Mouse (Mus musculus) bone marrow macrophage, adult 2 months (primary cell): ENCODE measurements around the gene Slc22a1. TPM values are rescaled to one million over a fixed set of nuclear protein-coding genes. Genes with fewer than 3 reads are reported as not detected.

Source experiments
- H3K27ac ChIP-seq: 2 replicates; pipeline ENCODE4 v1.5.1; 2012; ENCODE audit warnings: low read depth, low read length; ENCODE audit not compliant: insufficient read depth
- H3K4me1 ChIP-seq: 2 replicates; pipeline ENCODE4 v1.6.1; 2012; ENCODE audit warnings: low read length; ENCODE audit not compliant: control insufficient read depth, insufficient read depth
- H3K4me3 ChIP-seq: 2 replicates; pipeline ENCODE4 v1.5.1; 2012; ENCODE audit warnings: mild to moderate bottlenecking, low read length, moderate library complexity; ENCODE audit not compliant: insufficient read depth
- CTCF ChIP-seq: IDR thresholded peaks from 2 replicates; pipeline ENCODE4 v1.5.1; 2012; ENCODE audit warnings: low read depth, mild to moderate bottlenecking, low read length, moderate library complexity
- POLR2A ChIP-seq: IDR thresholded peaks from 2 replicates; pipeline ENCODE4 v1.6.1; 2012; ENCODE audit warnings: mild to moderate bottlenecking, low read depth, low read length, borderline replicate concordance
- polyA plus RNA-seq: library from polyadenylated mRNA; stranded (reverse); fragments of >200 nt; gene quantifications from 2 replicates; pipeline ENCODE4 v1.2.4, GENCODE M21; 2012; ENCODE audit not compliant: missing spikeins, insufficient read depth, insufficient read length

Gene Slc22a1
- not detected in 2 replicates for polyA plus RNA-seq

DNA sequence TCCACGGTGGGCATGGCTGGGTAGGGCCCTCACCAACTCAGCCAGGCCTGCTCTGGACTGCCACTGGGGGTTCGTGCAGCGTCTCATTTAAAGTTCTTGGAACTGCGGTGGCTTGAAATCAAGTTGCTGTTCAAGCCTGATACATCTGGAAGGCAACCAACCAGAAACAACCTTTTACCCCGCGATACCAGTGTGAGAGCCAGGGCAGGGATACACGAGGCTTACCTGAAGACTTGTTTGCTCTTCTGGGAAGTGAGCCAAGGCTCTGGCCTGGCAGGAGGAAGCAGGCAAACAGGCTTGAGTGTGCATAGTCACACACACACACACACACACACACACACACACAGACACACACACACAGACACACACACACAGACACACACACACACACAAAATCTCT, at the start of gene Slc22a1:
Gene Slc22a1, minus strand, starts transcription at position 184 of the 400 bp plus-strand sequence.
- Histone ChIP-seq H3K27ac (no peak within 1 kb of the TSS), H3K4me1 (no peaks in the 10 kb centered on the region), H3K4me3 (no peak within 1 kb of the TSS)
- TF ChIP-seq POLR2A (no peak), CTCF (no peak)

GRCm38 (mm10) chr17:12724767-12725744, 49.4 kb upstream of the Slc22a1 start:
- H3K4me3 ChIP-seq = no peak overlapping the region
- H3K4me1 ChIP-seq = peaks cover 13% of the 10 kb centered on the region
- no peak for TF ChIP-seq CTCF
- no peak for TF ChIP-seq POLR2A
- no peak overlapping the region for H3K27ac ChIP-seq

DNA sequence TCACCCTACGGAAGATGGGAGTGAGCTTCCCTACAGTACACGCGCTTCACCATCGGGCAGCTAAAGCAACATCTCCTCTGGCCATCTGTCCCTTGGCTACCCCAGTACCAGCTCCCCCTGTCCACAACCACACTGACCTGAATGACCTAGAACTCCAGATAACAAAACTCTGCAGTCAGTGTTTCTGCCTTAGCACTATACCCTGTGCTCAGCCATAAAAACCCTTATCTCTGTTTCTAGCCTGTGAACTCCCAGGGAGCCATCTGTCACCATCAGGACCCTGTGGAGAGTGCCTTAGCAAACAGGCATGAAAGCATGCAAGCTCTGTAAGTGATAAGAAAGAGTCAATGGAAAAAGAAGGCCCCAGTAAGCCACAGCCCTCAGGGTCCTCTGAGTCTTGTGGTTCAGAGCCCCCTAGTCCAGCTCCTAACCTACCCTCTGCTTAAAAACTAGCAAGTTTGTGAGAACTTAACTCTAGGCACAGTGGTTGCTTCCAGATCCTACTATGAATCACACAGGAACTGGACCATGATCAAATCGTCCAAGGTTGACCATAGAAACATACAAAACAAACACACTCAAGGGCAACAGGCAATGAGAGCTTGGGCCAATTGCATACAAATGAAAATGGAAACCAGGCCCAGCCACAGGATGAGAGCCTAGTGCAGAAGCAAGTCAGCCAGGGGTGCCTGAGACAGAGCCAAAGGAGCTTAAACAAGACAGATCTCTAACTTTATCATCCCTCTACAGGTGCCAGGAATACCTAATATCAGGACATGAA, 48.5 kb upstream of the Slc22a1 start:
- Histone ChIP-seq H3K27ac (no peak overlapping the region), H3K4me1 (peaks cover 13% of the 10 kb centered on the region), H3K4me3 (no peak overlapping the region)
- no peak for TF ChIP-seq POLR2A
- no peak for TF ChIP-seq CTCF

GRCm38 (mm10) chr17:12722622-12723021, 47.0 kb upstream of the Slc22a1 start:
- H3K4me3 ChIP-seq = no peak overlapping the region
- peaks cover 13% of the 10 kb centered on the region for H3K4me1 ChIP-seq

GRCm38 (mm10) chr17:12721118-12721886, 45.7 kb upstream of the Slc22a1 start:
- no peak overlapping the region for H3K27ac ChIP-seq
- peaks cover 9% of the 10 kb centered on the region for H3K4me1 ChIP-seq
- TF ChIP-seq CTCF = no peak
- TF ChIP-seq POLR2A = no peak
- no peak overlapping the region for H3K4me3 ChIP-seq

More at GRCm38 (mm10) chr17:12722622-12723021, 47.0 kb upstream of the Slc22a1 start:
- TF ChIP-seq CTCF = no peak
- no peak for TF ChIP-seq POLR2A
- no peak overlapping the region for H3K27ac ChIP-seq

DNA sequence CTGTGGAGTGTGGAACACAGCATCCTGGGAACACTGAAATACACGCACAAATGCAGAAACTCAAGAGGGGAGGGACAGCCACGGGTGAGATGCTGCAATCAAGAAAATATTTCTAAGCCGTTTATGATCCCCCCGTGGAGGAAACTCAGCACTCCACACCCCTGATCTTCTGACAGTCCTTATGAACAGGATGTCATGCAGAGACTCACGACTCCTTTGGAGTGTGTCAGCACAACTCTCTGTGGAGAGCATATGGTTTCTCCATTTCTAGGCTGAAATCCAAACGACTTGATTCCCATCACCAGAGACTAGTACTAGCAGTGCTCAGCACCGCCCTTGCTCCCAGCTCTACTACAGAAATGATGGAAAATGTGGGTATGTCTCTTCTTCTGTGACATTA, 42.6 kb upstream of the Slc22a1 start:
- Histone ChIP-seq H3K4me1 (peaks cover 10% of the 10 kb centered on the region), H3K4me3 (no peak overlapping the region), H3K27ac (no peak overlapping the region)
- TF ChIP-seq POLR2A = no peak
- no peak for TF ChIP-seq CTCF

GRCm38 (mm10) chr17:12717445-12717844, 41.8 kb upstream of the Slc22a1 start:
- H3K4me1 ChIP-seq = peaks cover 10% of the 10 kb centered on the region

DNA sequence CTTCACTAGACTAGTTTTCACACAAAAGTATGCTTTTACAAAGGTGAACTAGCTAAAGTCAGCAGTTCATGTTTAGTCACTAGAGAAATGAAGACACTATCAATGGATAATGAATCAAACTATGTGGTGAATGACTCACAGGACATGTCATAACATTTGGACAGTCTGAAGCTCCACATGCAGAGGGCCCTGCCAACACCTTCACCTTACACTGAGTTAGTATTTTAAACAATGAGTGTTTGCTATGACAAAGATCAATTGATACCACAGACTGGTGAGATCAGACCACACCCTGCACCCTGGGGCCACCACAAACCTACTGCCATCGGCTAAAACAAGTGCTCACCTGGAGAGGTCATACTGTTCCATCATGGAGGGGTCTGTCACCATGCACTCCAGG, 39.4 kb upstream of the Slc22a1 start:
- peaks cover 10% of the 10 kb centered on the region for H3K4me1 ChIP-seq
- H3K4me3 ChIP-seq = no peak overlapping the region
- no peak overlapping the region for H3K27ac ChIP-seq
- TF ChIP-seq CTCF (no peak), POLR2A (no peak)

More at GRCm38 (mm10) chr17:12717445-12717844, 41.8 kb upstream of the Slc22a1 start:
- TF ChIP-seq POLR2A (no peak), CTCF (no peak)
- no peak overlapping the region for H3K4me3 ChIP-seq
- H3K27ac ChIP-seq = no peak overlapping the region

DNA sequence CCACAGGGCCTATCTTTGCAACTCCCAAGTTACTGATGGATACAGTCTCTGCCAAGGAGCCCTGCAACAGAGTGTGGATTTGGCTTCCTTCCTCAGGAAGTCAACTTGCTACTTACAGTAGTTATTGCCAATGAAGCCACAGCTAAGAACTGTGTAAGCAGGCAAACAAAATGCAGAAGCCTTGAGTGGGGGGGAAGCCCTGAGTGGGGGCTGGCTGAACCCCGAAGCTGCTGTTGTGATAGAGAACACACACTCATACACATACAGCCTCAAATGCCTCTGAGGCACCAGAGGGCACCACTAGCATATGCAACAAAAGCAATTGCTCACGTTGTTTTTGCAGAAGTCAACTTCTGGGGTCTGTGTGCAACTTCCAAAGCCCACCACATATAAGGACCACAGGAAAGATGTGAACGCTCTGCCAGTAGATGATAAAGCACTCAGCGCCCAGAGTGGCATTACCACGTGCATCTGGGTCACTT, 38.5 kb upstream of the Slc22a1 start:
- peaks cover 10% of the 10 kb centered on the region for H3K4me1 ChIP-seq
- H3K27ac ChIP-seq = no peak overlapping the region
- H3K4me3 ChIP-seq = no peak overlapping the region
- TF ChIP-seq POLR2A (no peak), CTCF (0 out of 2 replicates have a peak, but pooled peaks have one; percentile 18)
